Comparison of ENCODE assay signal across 29 mouse cellular contexts in the genomic region with DNA sequence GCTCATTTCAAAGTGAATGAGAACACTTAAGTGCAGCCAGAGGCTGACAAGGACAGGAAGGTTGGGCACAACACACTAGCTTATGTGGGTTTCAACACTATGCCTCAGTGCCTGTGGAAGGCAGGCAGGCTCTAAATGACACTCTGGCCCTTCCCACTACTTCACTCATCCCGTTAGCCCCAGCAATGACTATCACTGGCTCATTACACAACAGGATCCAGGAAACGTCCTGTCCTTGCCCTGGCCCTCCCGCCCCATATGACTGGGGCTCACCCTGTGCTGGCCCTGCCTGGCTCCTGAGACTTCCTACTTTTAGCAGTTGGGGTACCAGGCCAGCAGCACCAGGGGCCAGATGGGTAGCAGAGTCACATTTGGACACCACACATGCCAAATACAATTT. TPM values are rescaled to one million over a fixed set of nuclear protein-coding genes. Genes with fewer than 3 reads are reported as not detected.
DNase-seq lines count a peak whose midpoint lies in the region; ATAC-seq and TF ChIP-seq lines count a peak whose summit lies in the region.
"Had no signal": no experiment of that assay in that cellular context is flagged by ENCODE, and none has a peak within 500 bp of the region (broad histone marks: within the 10 kb centered on the region; RNA-seq: fewer than 3 reads in every experiment).

No protein-coding gene starts in this region.

- no peak overlapping the region for H3K9ac ChIP-seq in forebrain, postnatal 0 days
- H3K9ac ChIP-seq: embryonic facial prominence, embryonic 12.5 days; forebrain, embryonic 13.5 days; heart, embryonic 12.5 days; hindbrain, embryonic 12.5 days; kidney, embryonic 15.5 days; limb, embryonic 13.5 days; liver, embryonic 13.5 days; midbrain, embryonic 15.5 days; neural tube, embryonic 12.5 days had no signal

- no peak for TF ChIP-seq POLR2A in lung, adult 2 months (IDR thresholded peaks at IDR 0.05; ENCODE audit: borderline replicate concordance, extremely low read depth, low read depth, low read length)

- DNase-seq in adrenal gland, adult 2 months = peak; percentile 15
- DNase-seq in adrenal gland, adult 18-20 months (ENCODE audit: low spot score in 2 of 2) = no peak
- DNase-seq in heart, adult 18-20 months = peak; percentile 14 to 24
- DNase-seq in heart, adult 8-10 months (ENCODE audit: low spot score) = no peak
- peak; percentile 1 for DNase-seq in lung, postnatal 36 days
- DNase-seq in lung, adult 2 months = no peak
- no peak for DNase-seq in frontal cortex, postnatal 14 days (ENCODE audit: low spot score in 2 of 2)
- DNase-seq in forebrain, postnatal 0 days = no peak
- DNase-seq: cerebellum, adult 18-20 months; cerebellum, postnatal 14 days; heart, postnatal 10 days; kidney, postnatal 4 days; liver, embryonic 13.5 days; right cerebral cortex, postnatal 14 days; spleen, adult 18-20 months had no signal

- no peak overlapping the region for H3K27ac ChIP-seq in forebrain, postnatal 0 days (ENCODE audit: low read depth, low read length)
- H3K27ac ChIP-seq: embryonic facial prominence, embryonic 12.5 days; forebrain, embryonic 13.5 days; hindbrain, embryonic 12.5 days; kidney, embryonic 15.5 days; limb, embryonic 13.5 days; liver, embryonic 13.5 days; midbrain, embryonic 15.5 days; neural tube, embryonic 12.5 days had no signal

- no peaks in the 10 kb centered on the region for H3K9me3 ChIP-seq in forebrain, postnatal 0 days (ENCODE audit: low read length)
- H3K9me3 ChIP-seq: embryonic facial prominence, embryonic 12.5 days; forebrain, embryonic 13.5 days; heart, embryonic 12.5 days; hindbrain, embryonic 12.5 days; kidney, embryonic 15.5 days; limb, embryonic 13.5 days; liver, embryonic 13.5 days; midbrain, embryonic 15.5 days; neural tube, embryonic 12.5 days had no signal

- 22% methylated on average over 3 of the region's 3 CpGs for WGBS in lung, adult 2 months
- WGBS in forebrain, postnatal 0 days = 42% methylated on average over 3 of the region's 3 CpGs

- H3K4me2 ChIP-seq in forebrain, postnatal 0 days (ENCODE audit: low read depth) = no peak overlapping the region
- H3K4me2 ChIP-seq: embryonic facial prominence, embryonic 12.5 days; forebrain, embryonic 13.5 days; heart, embryonic 12.5 days; hindbrain, embryonic 12.5 days; kidney, embryonic 15.5 days; limb, embryonic 13.5 days; liver, embryonic 13.5 days; midbrain, embryonic 15.5 days; neural tube, embryonic 12.5 days had no signal

- TF ChIP-seq CTCF in lung, adult 2 months (IDR thresholded peaks at IDR 0.05; ENCODE audit: insufficient read depth, low read length) = no peak
- no peak for TF ChIP-seq CTCF in forebrain, postnatal 0 days (IDR thresholded peaks at IDR 0.05; ENCODE audit: low read depth)

- no peaks in the 10 kb centered on the region for H3K27me3 ChIP-seq in forebrain, postnatal 0 days (ENCODE audit: insufficient read depth, low read length)
- H3K27me3 ChIP-seq: embryonic facial prominence, embryonic 12.5 days; forebrain, embryonic 13.5 days; heart, embryonic 12.5 days; hindbrain, embryonic 12.5 days; kidney, embryonic 15.5 days; limb, embryonic 13.5 days; liver, embryonic 13.5 days; midbrain, embryonic 15.5 days; neural tube, embryonic 12.5 days had no signal

- H3K36me3 ChIP-seq in forebrain, postnatal 0 days (ENCODE audit: insufficient read depth) = no peaks in the 10 kb centered on the region
- H3K36me3 ChIP-seq: embryonic facial prominence, embryonic 12.5 days; heart, embryonic 12.5 days; hindbrain, embryonic 12.5 days; kidney, embryonic 15.5 days; limb, embryonic 13.5 days; liver, embryonic 13.5 days; midbrain, embryonic 15.5 days; neural tube, embryonic 12.5 days had no signal

- no peak for ATAC-seq in forebrain, postnatal 0 days
- ATAC-seq: forebrain, embryonic 13.5 days; intestine, postnatal 0 days; midbrain, embryonic 15.5 days had no signal

- H3K4me1 ChIP-seq in lung, adult 2 months (ENCODE audit: control insufficient read depth, insufficient read depth, low read length) = no peaks in the 10 kb centered on the region
- no peaks in the 10 kb centered on the region for H3K4me1 ChIP-seq in forebrain, postnatal 0 days (ENCODE audit: insufficient read depth)
- H3K4me1 ChIP-seq: embryonic facial prominence, embryonic 12.5 days; forebrain, embryonic 13.5 days; heart, embryonic 12.5 days; hindbrain, embryonic 12.5 days; kidney, embryonic 15.5 days; limb, embryonic 13.5 days; liver, embryonic 13.5 days; midbrain, embryonic 15.5 days; neural tube, embryonic 12.5 days had no signal

- H3K4me3 ChIP-seq in lung, adult 2 months (replicated peaks; ENCODE audit: extremely low read depth, low read depth, low read length) = no peak overlapping the region
- H3K4me3 ChIP-seq in forebrain, postnatal 0 days (ENCODE audit: low read depth, low read length) = no peak overlapping the region
- H3K4me3 ChIP-seq: embryonic facial prominence, embryonic 12.5 days; forebrain, embryonic 13.5 days; heart, embryonic 12.5 days; hindbrain, embryonic 12.5 days; kidney, embryonic 15.5 days; limb, embryonic 13.5 days; liver, embryonic 13.5 days; midbrain, embryonic 15.5 days; neural tube, embryonic 12.5 days had no signal

RNA-seq across cellular contexts. Expression of a gene that starts 12.8 kb away (rescaled TPM):
- total RNA-seq in adrenal gland, adult 2 months (2021) = 10 to 100 TPM; 18.4 to 25.8 TPM
- polyA plus RNA-seq in adrenal gland, adult 2 months (2012; rRNA removed) = 0.27 and 0.42 TPM in 2 replicates
- total RNA-seq in adrenal gland, adult 18-20 months (2021) = 10 to 100 TPM; 20.2 to 21.6 TPM
- 10 to 100 TPM; 36.6 to 39.7 TPM for total RNA-seq in heart, adult 18-20 months (2021)
- total RNA-seq in heart, adult 8-10 months (2022) = 10 to 100 TPM; 33.2 to 39.2 (median 37.2) TPM
- polyA plus RNA-seq in lung, adult 2 months (2012; rRNA removed) = 1.6 and 3.4 TPM in 2 replicates
- total RNA-seq in forebrain, postnatal 0 days (2014; rRNA removed) = 30.9 and 34.2 TPM in 2 replicates
- 39.1 and 42.9 TPM in 2 replicates for polyA plus RNA-seq in forebrain, postnatal 0 days (2015; fragmentation: Nextera tagmentation; extraction: Ambion mirVana)

RNA-seq across cellular contexts. Expression of a gene that starts 51.6 kb away (rescaled TPM):
- not detected for total RNA-seq in adrenal gland, adult 2 months (2021)
- not detected in 2 replicates for polyA plus RNA-seq in adrenal gland, adult 2 months (2012; rRNA removed)
- not detected for total RNA-seq in adrenal gland, adult 18-20 months (2021)
- not detected for total RNA-seq in heart, adult 18-20 months (2021)
- not detected for total RNA-seq in heart, adult 8-10 months (2022)
- not detected in 2 replicates for polyA plus RNA-seq in lung, adult 2 months (2012; rRNA removed)
- not detected in 2 replicates for total RNA-seq in forebrain, postnatal 0 days (2014; rRNA removed)
- not detected in 2 replicates for polyA plus RNA-seq in forebrain, postnatal 0 days (2015; fragmentation: Nextera tagmentation; extraction: Ambion mirVana)
- total RNA-seq: heart, postnatal 10 days; left cerebral cortex, postnatal 25 days; megakaryocyte-erythroid progenitor cell, adult 5-6 weeks had no signal
- polyA plus RNA-seq: embryonic facial prominence, embryonic 12.5 days; forebrain, embryonic 13.5 days; frontal cortex, adult 2 months; heart, embryonic 12.5 days; hindbrain, embryonic 12.5 days; intestine, postnatal 0 days; kidney, embryonic 15.5 days; limb, embryonic 13.5 days; liver, embryonic 13.5 days; lung, embryonic 16.5 days; midbrain, embryonic 15.5 days; neural tube, embryonic 12.5 days; thymus, postnatal 0 days had no signal

Comparison
In these comparisons a context has a peak if more than half of its experiments do, and no peak if none do; other contexts are left out.
1. DNase-seq: peak in adrenal gland, adult 2 months (single experiment), heart, adult 18-20 months (2 of 2) and lung, postnatal 36 days (single experiment); none in adrenal gland, adult 18-20 months (0 of 2), heart, adult 8-10 months (single experiment), lung, adult 2 months (single experiment), frontal cortex, postnatal 14 days (0 of 2) and forebrain, postnatal 0 days (single experiment).